Mouse (Mus musculus) cerebellum, adult 9-10 months (tissue): ENCODE measurements around the gene Fancc.

Experiments
- DNase-seq: peaks from one replicate; pipeline ENCODE4 v3.0.0; 2022

The Fancc gene

GRCm38 (mm10) chr13:63289152-63289551 is 207.9 kb downstream of the Fancc start:
- no peak for DNase-seq

- DNase-seq = peak; percentile 84
Observed at GRCm38 (mm10) chr13:63286483-63287102, 210.5 kb downstream of the Fancc start.

- DNase-seq = no peak
Observed at GRCm38 (mm10) chr13:63284748-63285147, 212.3 kb downstream of the Fancc start.

GRCm38 (mm10) chr13:63283236-63283635 is 213.8 kb downstream of the Fancc start:
- DNase-seq = no peak

GRCm38 (mm10) chr13:63281206-63281605 is 215.9 kb downstream of the Fancc start:
- no peak for DNase-seq

- no peak for DNase-seq
Observed at GRCm38 (mm10) chr13:63280344-63280743, 216.7 kb downstream of the Fancc start.

- peak; percentile 17 for DNase-seq
Observed at GRCm38 (mm10) chr13:63279807-63280206, 217.3 kb downstream of the Fancc start.

GRCm38 (mm10) chr13:63278796-63279475 is 218.1 kb downstream of the Fancc start:
- DNase-seq = no peak

GRCm38 (mm10) chr13:63278141-63278631 is 218.9 kb downstream of the Fancc start:
- no peak for DNase-seq

- DNase-seq = no peak
Observed at GRCm38 (mm10) chr13:63277316-63277715, 219.8 kb downstream of the Fancc start.

GRCm38 (mm10) chr13:63276389-63276788 is 220.7 kb downstream of the Fancc start:
- no peak for DNase-seq

- DNase-seq = no peak
Observed at GRCm38 (mm10) chr13:63274488-63275166, 222.5 kb downstream of the Fancc start.

GRCm38 (mm10) chr13:63273859-63274258 is 223.2 kb downstream of the Fancc start:
- no peak for DNase-seq

GRCm38 (mm10) chr13:63272602-63273229 is 224.4 kb downstream of the Fancc start:
- no peak for DNase-seq

GRCm38 (mm10) chr13:63272017-63272601 is 225.0 kb downstream of the Fancc start:
- no peak for DNase-seq

- DNase-seq = no peak
Observed at GRCm38 (mm10) chr13:63270191-63270590, 226.9 kb downstream of the Fancc start.

GRCm38 (mm10) chr13:63268776-63269175 is 228.3 kb downstream of the Fancc start:
- no peak for DNase-seq

GRCm38 (mm10) chr13:63268371-63268770 is 228.7 kb downstream of the Fancc start:
- no peak for DNase-seq

- DNase-seq = peak; percentile 62
Observed at GRCm38 (mm10) chr13:63262168-63262957, 234.7 kb downstream of the Fancc start.

GRCm38 (mm10) chr13:63261676-63262075 is 235.4 kb downstream of the Fancc start:
- no peak for DNase-seq

GRCm38 (mm10) chr13:63260753-63261631 is 236.1 kb downstream of the Fancc start:
- peak; percentile 50 for DNase-seq
